Mouse (Mus musculus): ENCODE results near the gene Trim10.
"Not testable (repeated sequence)": the region's sequence is repeated elsewhere in the genome, so short reads cannot be mapped to it uniquely, and the experiment has no call there.

DNA sequence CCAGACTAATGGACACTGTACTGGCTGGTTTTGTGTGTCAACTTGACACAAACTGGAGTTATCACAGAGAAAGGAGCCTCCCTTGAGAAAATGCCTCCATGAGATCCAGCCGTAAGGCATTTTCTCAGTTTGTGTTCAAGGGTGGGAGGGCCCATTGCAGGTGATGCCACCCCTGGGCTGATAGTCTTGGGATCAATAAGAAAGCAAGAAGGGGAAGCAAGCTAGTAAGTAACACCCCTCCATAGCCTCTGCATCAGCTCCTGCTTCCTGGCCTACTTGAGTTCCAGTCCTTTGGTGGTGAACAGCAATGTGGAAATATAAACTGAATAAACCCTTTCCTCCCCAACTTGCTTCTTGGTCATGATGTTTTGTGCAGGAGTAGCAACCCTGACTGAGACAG lies 22.1 kb downstream of the Trim10 start:
- TF ChIP-seq POLR2A (IDR thresholded peaks at IDR 0.05; ENCODE audit: borderline replicate concordance, low read depth, low read length); CTCF (IDR thresholded peaks at IDR 0.05; ENCODE audit: low read depth, low read length): not testable (repeated sequence)

All from bone marrow macrophage, adult 2 months (primary cell).